Mouse (Mus musculus): Measurements from ENCODE around the gene Cmah.

Cmah gene

GRCm38 (mm10) chr13:24513717-24514116 lies 186.5 kb downstream of the Cmah start:
- no peak for DNase-seq (ENCODE audit: low read depth, low spot score)

- peak; percentile 47 for DNase-seq (ENCODE audit: low read depth, low spot score)
Measured at GRCm38 (mm10) chr13:24515101-24515675, 188.0 kb downstream of the Cmah start.

GRCm38 (mm10) chr13:24517757-24518156 lies 190.6 kb downstream of the Cmah start:
- peak; percentile 65 for DNase-seq (ENCODE audit: low read depth, low spot score)

- DNase-seq (ENCODE audit: low read depth, low spot score), result peak; percentile 72
Measured at GRCm38 (mm10) chr13:24518887-24519286, 191.7 kb downstream of the Cmah start.

GRCm38 (mm10) chr13:24519976-24520647 lies 192.9 kb downstream of the Cmah start:
- no peak for DNase-seq (ENCODE audit: low read depth, low spot score)

- no peak for DNase-seq (ENCODE audit: low read depth, low spot score)
Measured at GRCm38 (mm10) chr13:24520796-24521195, 193.6 kb downstream of the Cmah start.

- DNase-seq (ENCODE audit: low read depth, low spot score), result peak; percentile 46
Measured at GRCm38 (mm10) chr13:24521446-24522342, 194.5 kb downstream of the Cmah start.

- no peak for DNase-seq (ENCODE audit: low read depth, low spot score)
Measured at GRCm38 (mm10) chr13:24522343-24522837, 195.2 kb downstream of the Cmah start.

GRCm38 (mm10) chr13:24523587-24524221 lies 196.5 kb downstream of the Cmah start:
- DNase-seq (ENCODE audit: low read depth, low spot score), result no peak

GRCm38 (mm10) chr13:24524468-24524867 lies 197.3 kb downstream of the Cmah start:
- DNase-seq (ENCODE audit: low read depth, low spot score), result no peak

GRCm38 (mm10) chr13:24525551-24525950 lies 198.3 kb downstream of the Cmah start:
- DNase-seq (ENCODE audit: low read depth, low spot score), result no peak

GRCm38 (mm10) chr13:24526916-24527315 lies 199.7 kb downstream of the Cmah start:
- peak; percentile 53 for DNase-seq (ENCODE audit: low read depth, low spot score)

Data from ZHBTc4 (cell line).